Mouse (Mus musculus) spleen, postnatal 10 days (tissue): Measurements from ENCODE around the gene Tmem259.

Experiments
- DNase-seq, 2 experiments: peaks; one replicate each; pipeline ENCODE4 v3.0.0; 2021 to 2022; ENCODE audit warnings: low spot score in 2 of 2

Tmem259 gene

DNA sequence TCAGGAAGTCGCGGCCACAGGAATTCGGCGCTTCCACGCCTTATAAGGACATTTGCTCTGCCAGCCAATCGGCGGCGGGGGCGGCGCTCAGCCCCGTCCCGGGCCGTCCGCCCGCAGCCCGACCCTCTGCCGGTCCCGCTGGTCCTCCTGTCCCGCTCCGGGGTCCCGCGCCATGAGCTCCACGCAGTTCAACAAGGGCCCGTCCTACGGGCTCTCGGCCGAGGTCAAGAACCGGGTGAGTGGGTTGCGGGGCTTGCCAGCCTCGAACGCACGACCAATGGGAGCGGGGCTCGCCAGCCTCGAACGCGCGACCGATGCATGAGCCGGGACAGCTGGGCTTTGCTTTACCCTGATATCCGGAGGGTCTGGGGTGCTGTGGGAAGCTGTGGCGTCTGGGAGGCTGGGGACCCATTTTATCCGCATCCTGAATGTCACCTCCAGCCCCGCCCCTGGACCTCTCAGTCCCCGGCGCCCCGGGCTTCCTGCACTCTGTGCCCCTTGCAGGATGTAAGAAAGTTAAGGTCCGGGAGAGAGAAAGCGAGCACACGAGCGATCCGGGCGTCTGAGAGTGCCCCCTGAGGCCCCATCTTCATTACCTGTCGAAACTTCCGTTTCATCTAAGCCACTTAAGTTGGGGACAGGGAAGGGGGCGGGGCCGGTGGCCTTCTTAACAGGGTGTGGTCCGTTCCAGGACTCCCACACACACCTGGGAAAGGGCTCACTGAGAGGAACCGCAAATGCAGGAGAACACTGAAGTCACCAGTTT lies 4.6 kb upstream of the Tmem259 start, which contains the start of gene Cnn2:
Gene Cnn2 (plus strand): TSS at position 79 of the 766 bp plus-strand sequence.
- peak; percentile 45 to 64 for DNase-seq

DNA sequence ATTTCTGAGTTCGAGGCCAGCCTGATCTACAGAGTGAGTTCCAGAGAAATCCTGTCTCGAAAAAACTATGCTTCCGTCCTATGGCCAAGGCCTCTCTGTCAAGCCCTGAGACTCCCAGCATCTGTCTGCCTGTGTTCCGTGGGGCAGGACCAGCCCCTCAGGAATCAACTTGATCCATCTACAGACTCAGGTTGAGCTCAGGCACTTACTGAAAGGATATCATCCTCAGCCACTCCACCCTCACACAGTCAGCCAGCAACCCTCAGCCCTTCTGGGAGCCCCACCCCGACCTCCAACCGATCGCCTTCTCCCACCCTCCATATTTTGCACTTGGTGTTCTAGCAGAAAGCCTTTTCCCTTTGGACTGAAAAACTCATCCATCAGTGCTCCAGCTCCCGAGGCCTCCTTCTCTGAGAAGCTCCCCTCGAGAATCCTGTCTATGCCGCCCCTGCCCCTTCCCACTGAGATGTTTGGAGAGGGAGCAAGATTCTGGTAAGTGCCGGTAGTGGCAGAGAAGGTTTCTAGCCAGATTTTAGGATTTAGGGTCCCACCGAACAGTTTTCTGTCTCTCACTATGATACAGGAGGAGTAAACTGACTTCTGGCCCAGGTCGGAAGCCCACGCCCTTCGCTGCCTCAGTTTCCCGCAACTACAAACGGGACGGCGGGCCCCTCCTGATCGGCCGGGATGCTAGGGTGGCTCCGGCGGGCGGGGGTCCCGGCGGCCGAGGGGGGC lies 3.8 kb upstream of the Tmem259 start:
- DNase-seq, result no peak

DNA sequence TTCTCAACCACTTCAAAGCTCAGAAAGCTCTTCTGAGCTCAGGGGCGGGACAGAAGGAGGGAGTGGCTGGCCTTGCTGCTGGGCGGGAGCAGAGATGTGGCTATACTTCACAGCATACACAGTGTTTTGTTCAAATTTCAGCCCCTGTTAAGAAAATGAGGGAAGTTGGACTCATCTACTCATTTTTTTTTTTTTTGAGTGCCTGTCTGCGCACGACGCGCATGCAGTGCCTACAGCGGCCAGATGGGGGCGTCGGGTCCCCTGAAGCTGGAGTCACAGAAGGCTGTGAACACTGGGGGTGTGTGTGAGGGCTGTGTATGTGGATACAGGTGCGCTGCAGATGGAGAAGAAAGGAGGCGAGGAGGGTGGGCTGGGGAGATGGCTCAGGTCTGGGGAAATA lies 2.8 kb upstream of the Tmem259 start:
- peak; percentile 88 to 95 for DNase-seq

DNA sequence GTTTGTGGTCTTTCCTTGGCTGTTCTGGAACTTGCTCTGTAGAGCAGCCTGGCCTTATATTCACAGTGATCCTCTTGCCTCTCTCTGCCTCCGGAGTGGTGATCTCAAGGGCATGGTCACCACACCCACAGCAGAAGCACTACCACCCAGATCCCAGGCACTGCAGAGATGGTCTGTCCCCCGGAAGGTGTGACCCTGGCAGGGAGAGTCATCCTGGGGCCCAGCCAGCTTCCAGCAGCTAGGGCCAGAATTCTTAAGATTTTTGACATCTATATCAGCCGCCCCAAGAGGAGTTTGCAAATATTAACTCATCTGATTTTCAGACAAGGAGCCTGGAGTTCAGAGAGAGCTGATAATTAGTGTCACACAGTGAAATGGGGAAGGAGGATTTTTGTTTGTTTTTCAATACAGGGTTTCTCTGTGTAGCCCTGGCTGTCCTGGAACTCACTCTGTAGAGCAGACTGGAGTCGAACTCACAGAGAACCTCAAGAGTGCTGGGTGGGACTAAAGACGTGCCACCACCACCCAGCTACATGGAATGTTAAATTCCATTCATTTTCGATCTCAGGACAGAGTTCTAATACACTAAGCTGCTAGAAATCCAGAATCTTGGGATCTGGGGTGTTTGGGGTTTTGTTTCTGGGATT lies 2.2 kb upstream of the Tmem259 start:
- DNase-seq, result peak; percentile 60 to 63

DNA sequence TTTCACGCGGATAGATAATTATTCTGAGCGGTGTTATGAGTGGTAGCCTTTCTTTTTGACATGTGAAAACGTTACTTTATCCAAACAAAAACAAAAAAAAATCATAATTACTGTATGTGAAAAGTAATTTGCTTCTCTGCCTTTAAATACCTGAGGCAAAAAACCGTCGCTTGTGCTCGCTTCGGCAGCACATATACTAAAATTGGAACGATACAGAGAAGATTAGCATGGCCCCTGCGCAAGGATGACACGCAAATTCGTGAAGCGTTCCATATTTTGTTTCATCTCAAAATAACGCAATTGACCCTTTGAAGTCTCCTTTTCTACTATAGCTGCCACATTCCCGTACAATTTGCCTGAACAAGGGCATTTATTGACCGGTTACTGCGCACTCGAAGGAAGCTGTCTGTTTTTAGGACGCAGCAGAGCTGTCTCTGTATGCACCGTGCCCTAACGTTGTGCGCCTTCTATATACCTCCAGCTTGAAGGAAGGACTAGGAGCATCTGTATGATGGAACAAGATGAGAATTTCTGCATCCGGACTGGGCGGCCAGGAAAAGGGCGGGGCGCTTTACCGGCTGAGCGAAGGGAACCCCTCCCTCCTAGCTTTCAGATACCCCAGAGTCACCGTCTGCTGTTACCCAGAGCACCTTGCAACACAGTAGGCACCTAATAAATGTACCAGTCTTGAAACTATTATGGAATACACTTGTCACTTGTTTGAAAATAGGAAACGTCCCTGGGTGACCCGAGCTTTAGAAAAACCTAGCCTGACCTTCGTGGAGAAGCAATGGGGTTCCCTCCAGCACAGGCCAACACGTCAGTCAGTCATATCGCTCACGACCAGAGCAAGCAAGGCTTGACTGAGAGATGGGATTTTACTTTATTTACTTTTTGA lies 1.5 kb upstream of the Tmem259 start:
- DNase-seq, result peak; percentile 74 to 85

DNA sequence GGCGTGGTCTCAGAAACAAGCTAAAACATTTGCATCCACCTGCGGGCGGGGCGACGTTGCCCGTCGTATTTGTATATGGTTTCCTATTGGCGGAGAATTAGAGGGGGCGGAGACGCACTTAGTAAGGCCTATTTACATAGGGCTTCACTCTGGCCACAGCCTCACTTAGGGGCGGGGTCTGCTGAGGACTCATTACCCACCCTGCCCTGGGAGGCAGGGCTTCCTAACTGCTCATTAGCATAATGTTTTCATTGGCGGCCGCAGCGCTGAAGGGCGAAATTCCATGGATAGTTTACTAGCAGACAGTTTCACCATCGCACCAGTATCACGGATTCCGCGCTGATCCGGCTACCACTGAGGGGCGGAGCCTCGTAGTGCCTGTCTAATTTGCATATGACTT lies 741 bp upstream of the Tmem259 start:
- DNase-seq, result peak; percentile 94 to 96

DNA sequence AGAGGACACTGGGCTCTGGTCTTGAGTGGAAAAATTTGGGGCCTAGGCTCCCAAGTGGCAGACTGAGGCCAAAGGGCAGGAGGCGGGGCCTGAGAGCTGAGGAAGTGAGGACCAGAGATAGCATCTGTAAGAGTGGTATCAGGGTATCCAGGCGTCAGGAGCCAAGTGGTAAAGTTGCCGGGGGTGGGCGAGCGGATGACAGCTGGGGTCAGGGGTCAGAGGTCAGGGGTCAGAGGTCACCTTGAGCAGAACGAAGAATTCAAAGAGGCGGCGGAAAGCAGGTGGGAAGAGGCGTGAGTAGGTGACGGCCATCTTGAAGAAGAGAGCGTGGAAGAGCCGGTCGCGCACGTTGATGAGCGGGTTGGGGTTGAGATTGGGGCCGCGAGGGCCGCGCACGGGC lies 460 bp downstream of the Tmem259 start:
- peak; percentile 68 to 80 for DNase-seq

DNA sequence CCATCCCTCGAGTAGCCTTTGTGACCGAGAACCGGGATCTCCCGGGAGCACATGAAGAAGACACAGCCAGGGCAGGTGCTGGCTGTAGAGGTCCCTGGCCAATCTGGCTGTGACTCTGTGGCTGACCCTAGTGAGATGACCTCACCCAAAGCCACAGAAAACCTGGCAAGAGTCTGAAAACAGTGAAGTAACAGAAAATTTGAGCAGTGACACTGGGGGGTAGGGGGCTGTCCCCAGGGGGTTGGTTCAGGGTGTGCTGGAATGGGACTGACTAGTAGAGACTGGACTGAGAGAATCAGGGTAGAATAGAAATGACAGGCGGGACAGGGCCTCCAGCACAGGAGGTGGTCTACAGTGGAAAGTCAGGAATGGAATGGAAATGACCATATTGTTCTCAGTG lies 925 bp downstream of the Tmem259 start:
- no peak for DNase-seq

DNA sequence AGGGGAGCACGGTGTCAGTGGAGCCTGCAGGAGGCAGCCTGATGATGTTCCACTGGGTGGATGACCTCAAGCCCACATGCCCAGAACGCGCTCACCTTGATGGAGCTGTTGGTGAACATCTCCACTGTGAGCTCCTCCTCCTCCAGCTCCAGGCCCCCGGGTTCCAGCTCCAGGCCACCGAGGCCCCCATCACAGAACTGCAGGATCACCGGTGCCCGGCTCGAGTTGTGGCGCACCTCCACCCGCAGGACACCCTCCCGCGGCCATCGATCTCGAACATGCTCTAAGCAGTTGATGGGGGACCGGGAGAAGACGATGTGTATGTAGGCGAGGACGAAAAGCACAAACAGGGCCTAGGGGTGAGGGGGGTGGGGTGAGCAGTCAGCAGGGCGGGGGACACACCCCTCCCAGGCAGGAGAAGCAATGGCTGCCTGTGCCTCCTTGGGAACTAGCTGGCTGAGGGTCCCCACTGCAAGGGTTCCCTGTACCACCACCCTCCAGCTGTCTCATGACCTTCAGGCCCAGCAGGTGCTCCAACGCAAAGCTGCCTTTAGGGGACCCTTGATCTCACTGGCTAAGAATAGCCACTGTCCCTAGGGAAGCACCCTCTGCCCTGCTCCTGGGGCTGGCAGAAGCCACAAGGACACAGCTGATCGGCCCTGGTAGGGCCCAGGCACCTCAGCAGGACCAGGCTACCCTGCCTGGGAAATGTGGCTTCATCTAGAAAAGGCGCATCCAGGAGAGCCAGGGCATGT lies 4.6 kb downstream of the Tmem259 start:
- no peak for DNase-seq

DNA sequence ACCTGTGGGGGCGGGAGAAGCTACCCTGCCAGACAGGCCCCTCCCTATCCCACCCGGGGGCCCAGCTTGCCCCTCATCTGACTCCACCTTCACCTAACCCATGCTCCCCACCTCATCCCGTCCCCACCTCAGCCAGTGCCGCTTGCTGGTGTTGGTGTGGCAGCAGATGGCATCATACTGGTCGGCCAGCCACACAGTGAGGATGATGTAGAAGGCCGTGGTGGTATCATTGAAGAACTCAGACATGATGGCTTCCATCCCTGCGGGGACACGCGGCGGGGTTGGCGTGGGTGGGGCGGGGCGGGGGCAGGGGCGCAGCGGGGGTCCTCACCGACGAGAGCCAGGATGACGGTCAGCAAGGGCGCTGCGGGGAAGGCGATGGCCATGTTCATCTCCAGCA lies 6.1 kb downstream of the Tmem259 start:
- DNase-seq, result no peak

DNA sequence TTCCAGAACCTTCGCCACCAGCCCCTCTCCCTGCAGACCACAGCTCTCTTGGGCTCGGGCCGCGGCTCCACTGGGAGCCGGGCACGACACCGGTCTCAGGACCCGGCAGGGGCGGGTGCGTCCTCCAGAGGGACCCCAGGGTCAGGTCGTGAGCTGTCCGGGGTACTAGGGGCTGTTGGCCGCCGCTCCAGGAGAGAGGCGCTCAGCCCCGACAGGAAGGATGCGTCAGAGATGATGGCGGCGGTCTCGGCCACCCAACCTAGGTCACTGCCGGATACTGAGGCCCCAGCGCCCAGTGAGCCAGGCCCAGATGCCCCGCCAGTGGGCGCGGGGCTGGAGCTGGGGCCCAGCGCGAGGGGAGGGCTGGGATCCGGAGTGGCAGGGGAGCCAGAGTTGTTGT lies 6.8 kb downstream of the Tmem259 start:
- no peak for DNase-seq

DNA sequence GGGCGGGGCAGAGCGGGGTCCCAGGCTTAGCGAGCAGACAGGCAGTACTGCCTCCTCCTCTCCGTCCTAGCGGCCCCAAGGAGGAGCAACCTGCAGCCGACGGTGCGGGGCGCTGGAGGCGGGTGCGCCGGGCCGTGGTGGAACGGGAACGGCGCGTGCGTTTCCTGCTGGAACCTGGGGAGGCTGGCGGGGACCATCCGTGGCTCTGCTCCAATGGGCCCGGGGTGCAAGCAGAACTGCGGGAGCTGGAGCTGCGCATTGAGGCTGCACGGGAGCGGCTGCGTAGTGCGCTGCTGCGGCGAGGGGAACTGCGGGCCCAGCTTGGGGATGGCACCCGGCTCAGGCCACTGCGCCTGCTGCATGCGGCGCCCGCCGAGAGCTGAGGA lies 7.4 kb downstream of the Tmem259 start:
- no peak for DNase-seq

DNA sequence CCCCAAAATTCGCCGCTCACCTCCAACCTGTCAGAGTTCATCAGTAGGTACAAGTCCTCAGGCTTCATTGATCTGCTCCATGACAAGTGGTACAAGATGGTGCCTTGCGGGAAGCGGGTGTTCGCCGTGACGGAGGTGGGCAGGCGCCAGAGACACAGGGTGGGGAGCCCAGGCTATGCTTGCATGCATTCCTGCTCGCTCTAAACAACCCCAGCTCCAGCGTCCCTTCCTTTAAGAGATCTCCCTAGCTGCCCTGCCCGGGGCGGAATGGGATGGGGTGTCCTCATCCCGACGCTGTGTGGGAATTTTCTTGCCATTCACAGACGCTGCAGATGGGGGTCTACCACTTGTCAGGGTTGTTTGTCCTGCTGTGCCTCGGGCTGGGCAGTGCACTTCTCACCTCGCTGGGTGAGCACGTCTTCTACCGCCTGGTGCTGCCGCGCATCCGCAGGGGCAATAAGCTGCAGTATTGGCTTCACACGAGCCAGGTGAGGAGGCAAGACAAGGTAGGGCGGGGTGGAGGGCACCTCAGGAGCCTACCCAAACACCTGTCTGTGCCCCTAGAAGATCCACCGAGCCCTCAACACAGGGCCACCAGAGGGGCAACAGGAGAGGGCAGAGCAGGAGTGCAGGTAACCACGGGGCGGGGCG lies 7.9 kb downstream of the Tmem259 start:
- DNase-seq, result no peak

DNA sequence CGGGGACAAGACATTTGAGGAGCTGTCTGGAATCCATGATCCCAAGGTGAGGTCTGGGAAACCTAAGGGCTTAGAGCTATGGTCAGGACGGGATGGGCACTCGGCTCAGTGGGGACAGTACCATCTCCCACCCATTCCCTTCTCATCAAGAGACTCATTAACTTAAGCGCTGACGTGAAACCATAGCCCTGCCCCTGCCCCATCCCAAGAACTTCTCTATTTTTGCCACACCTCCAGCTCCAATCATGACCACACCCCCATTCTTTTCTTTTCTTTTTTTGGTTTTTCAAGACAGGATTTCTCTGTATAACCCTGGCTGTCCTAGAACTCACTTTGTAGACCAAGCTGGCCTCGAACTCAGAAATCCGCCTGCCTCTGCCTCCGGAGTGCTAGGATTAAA lies 9.5 kb downstream of the Tmem259 start:
- no peak for DNase-seq

DNA sequence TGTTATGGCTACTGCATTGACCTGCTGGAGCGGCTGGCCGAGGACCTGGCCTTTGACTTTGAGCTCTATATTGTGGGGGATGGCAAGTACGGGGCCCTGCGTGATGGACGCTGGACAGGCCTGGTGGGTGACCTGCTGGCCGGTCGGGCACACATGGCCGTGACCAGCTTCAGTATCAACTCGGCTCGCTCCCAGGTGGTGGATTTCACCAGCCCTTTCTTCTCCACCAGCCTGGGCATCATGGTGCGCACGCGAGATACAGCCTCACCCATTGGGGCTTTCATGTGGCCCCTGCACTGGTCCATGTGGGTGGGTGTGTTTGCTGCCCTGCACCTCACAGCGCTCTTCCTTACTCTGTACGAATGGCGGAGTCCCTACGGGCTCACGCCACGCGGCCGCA lies 10.0 kb downstream of the Tmem259 start:
- DNase-seq, result no peak

DNA sequence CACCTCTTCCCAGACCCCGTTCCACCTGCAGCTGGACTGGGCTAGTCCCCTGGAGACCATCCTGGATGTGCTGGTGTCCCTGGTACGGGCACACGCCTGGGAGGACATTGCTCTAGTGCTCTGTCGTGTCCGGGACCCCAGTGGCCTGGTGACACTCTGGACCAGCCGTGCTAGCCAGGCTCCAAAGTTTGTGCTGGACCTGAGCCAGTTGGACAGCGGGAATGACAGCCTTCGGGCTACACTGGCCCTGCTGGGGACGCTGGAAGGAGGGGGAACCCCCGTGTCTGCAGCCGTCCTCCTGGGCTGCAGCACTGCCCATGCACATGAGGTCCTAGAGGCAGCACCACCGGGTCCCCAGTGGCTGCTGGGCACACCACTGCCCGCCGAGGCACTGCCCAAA lies 11.3 kb downstream of the Tmem259 start:
- DNase-seq, result no peak

DNA sequence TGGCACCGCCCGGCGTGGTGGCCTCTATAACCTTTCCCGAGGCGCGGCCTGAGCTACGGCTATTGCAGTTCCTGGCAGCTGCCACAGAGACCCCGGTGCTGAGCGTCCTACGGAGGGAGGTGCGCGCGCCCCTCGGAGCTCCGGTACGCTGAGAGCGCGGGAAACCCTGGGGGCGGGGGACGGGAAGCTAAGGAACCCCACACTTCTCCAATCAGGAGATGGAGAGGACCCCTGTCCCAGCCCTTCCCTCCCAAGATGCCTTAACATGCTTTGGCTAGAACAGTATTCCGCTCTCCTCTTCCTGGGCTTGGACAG lies 13.0 kb downstream of the Tmem259 start:
- no peak for DNase-seq

DNA sequence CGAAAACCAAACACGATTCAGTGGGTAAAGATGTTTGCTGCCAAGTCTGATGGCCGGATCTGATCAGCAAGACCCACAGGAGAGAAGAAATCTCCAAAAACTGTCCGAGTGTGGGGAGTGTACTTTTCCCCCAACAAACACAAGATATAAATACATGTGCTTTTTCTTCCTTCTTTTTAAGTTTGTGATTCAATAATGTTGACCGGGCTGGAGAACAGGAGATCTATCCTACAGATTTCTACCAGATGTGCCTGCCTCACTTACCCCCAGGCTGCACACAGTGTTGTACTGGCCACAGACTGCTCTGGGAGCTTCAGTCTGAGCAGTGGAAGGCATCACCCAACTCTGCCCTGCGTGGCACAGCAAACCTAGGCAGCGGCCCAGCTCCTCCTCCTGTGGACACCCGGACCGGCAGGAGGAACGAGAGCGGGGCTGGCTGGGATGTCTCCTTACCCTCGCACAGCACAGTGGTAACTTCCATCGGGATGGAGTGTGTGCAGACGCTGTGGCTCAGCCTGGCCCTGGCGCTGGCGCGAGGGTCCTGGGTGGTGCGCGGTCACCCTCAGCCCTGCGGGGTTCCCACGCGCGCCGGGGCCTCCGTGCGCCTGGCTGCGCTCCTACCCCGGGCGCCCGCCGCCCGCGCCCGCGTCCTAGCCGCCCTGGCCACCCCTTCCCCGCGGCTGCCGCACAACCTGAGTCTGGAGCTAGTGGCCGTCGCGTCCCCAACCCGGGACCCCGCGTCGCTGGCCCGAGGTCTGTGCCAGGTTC lies 13.5 kb downstream of the Tmem259 start, which contains the start of gene Grin3b:
Gene Grin3b (plus strand): TSS at position 301 of the 768 bp plus-strand sequence.
- no peak for DNase-seq

DNA sequence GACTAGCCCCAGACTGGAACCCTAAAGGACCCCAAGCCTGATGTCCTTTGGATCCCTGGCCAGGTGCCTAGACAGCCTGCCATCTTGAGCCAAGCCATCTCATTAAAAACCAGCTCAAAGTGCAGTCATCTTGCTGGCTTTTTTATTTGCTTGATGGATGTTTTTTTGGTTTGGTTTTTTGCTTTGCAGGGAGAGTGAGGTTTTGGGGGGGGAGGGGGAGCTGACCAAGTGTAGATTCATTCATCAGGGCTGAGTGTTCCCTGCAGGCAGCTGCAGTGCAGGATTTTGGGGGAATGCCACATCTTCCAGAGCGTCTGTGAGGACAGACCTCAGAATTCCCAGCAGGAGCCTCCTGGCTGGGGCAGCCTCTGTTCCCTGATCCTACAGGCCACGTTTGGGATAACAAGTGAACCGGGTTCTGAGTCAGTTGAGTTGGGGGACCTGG lies 15.0 kb downstream of the Tmem259 start:
- DNase-seq, result no peak

DNA sequence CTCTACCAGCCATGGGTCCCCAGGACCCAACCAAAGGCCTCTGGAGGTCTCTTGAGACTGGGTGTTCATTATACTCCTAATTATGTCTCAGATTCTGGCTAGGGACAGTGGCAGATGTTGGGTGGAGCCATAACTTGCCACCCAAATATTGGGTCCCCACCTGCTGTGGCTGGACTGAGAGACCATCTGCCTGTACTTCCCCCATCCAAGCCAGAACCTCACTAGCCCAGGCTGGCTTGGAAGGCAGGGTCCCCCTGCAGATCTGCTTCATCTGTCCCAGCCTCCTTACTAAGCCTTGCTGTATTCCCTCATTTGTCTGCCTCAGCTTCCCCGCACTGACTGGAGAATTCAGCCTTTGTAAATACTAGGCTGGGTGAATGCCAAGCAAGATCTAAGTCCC lies 15.9 kb downstream of the Tmem259 start:
- DNase-seq, result no peak
